Mouse (Mus musculus) testis, adult 2 months (tissue): ENCODE data around the gene Creg2. TPM values are rescaled to one million over a fixed set of nuclear protein-coding genes. Genes with fewer than 3 reads are reported as not detected.
"Not testable (repeated sequence)": the region's sequence is repeated elsewhere in the genome, so short reads cannot be mapped to it uniquely, and the experiment has no call there.

ENCODE experiments used
- H3K27ac ChIP-seq: fragments of 200-500 bp; 2 replicates; pipeline ENCODE4 v1.5.1; 2012; ENCODE audit warnings: low read depth, low read length; ENCODE audit not compliant: control insufficient read depth, insufficient read depth
- H3K27me3 ChIP-seq: fragments of 200-500 bp; 2 replicates; pipeline ENCODE4 v1.6.1; 2012; ENCODE audit warnings: mild to moderate bottlenecking, low read length, moderate library complexity; ENCODE audit not compliant: control insufficient read depth, insufficient read depth
- H3K36me3 ChIP-seq: fragments of 200-500 bp; 2 replicates; pipeline ENCODE4 v1.6.1; 2012; ENCODE audit warnings: mild to moderate bottlenecking, low read length; ENCODE audit not compliant: control insufficient read depth, insufficient read depth
- H3K4me1 ChIP-seq: fragments of 200-500 bp; 2 replicates; pipeline ENCODE4 v1.6.1; 2012; ENCODE audit warnings: low read length; ENCODE audit not compliant: control insufficient read depth, insufficient read depth
- H3K4me3 ChIP-seq: fragments of 200-500 bp; 2 replicates; pipeline ENCODE4 v1.5.1; 2012; ENCODE audit warnings: low read depth, mild to moderate bottlenecking, low read length, moderate library complexity, mixed read lengths; ENCODE audit not compliant: control insufficient read depth
- CTCF ChIP-seq: fragments of 200-500 bp; IDR thresholded peaks from 2 replicates; pipeline ENCODE4 v1.5.1; 2012; ENCODE audit warnings: low read depth, mild to moderate bottlenecking, inconsistent platforms, low read length, moderate library complexity; ENCODE audit not compliant: control insufficient read depth, insufficient read depth, insufficient replicate concordance
- POLR2A ChIP-seq: fragments of 200-500 bp; IDR thresholded peaks from 2 replicates; pipeline ENCODE4 v1.6.1; 2012; ENCODE audit warnings: low read depth, mild to moderate bottlenecking, inconsistent platforms, low read length, moderate library complexity; ENCODE audit not compliant: control insufficient read depth
- polyA plus RNA-seq: library from polyadenylated mRNA; depleted of rRNA; stranded (reverse); fragments of >200 nt; gene quantifications from 2 replicates; pipeline ENCODE4 v1.2.3, GENCODE M21; 2012

Gene Creg2
- polyA plus RNA-seq, 1 experiment: 0.23 TPM

GRCm38 (mm10) chr1:39615526-39615925 lies 35.7 kb downstream of the Creg2 start:
- no peaks in the 10 kb centered on the region for H3K27me3 ChIP-seq
- no peaks in the 10 kb centered on the region for H3K36me3 ChIP-seq
- no peak overlapping the region for H3K4me3 ChIP-seq
- TF ChIP-seq POLR2A (no peak), CTCF (no peak)
- H3K4me1 ChIP-seq: peaks cover 3% of the 10 kb centered on the region
- H3K27ac ChIP-seq: no peak overlapping the region

GRCm38 (mm10) chr1:39614462-39615279 lies 36.6 kb downstream of the Creg2 start:
- TF ChIP-seq POLR2A: no peak
- 0 out of 2 replicates have a peak, but pooled peaks have one; percentile 13 for TF ChIP-seq CTCF
- Histone ChIP-seq H3K27me3 (no peaks in the 10 kb centered on the region), H3K27ac (no peak overlapping the region), H3K4me1 (peaks cover 3% of the 10 kb centered on the region), H3K4me3 (peak overlapping the region; percentile 53), H3K36me3 (no peaks in the 10 kb centered on the region)

GRCm38 (mm10) chr1:39613061-39613460 lies 38.2 kb downstream of the Creg2 start:
- Histone ChIP-seq H3K4me3 (no peak overlapping the region), H3K36me3 (no peaks in the 10 kb centered on the region), H3K4me1 (peaks cover 3% of the 10 kb centered on the region), H3K27me3 (no peaks in the 10 kb centered on the region), H3K27ac (no peak overlapping the region)
- TF ChIP-seq CTCF: no peak
- TF ChIP-seq POLR2A: no peak

- no peaks in the 10 kb centered on the region for H3K27me3 ChIP-seq
- no peak for TF ChIP-seq CTCF
- TF ChIP-seq POLR2A: no peak
- H3K4me3 ChIP-seq: no peak overlapping the region
- peaks cover 3% of the 10 kb centered on the region for H3K4me1 ChIP-seq
- H3K36me3 ChIP-seq: no peaks in the 10 kb centered on the region
- H3K27ac ChIP-seq: no peak overlapping the region
Observed at GRCm38 (mm10) chr1:39612491-39612890, 38.8 kb downstream of the Creg2 start.

GRCm38 (mm10) chr1:39608534-39608933 lies 42.7 kb downstream of the Creg2 start:
- TF ChIP-seq POLR2A: no peak
- TF ChIP-seq CTCF: no peak
- Histone ChIP-seq H3K4me3 (no peak overlapping the region), H3K27me3 (no peaks in the 10 kb centered on the region), H3K4me1 (no peaks in the 10 kb centered on the region), H3K27ac (no peak overlapping the region), H3K36me3 (no peaks in the 10 kb centered on the region)

GRCm38 (mm10) chr1:39602477-39602876 lies 48.8 kb downstream of the Creg2 start:
- H3K36me3 ChIP-seq: no peaks in the 10 kb centered on the region
- no peak overlapping the region for H3K27ac ChIP-seq
- no peaks in the 10 kb centered on the region for H3K27me3 ChIP-seq
- H3K4me3 ChIP-seq: no peak overlapping the region
- TF ChIP-seq CTCF (no peak), POLR2A (no peak)
- H3K4me1 ChIP-seq: no peaks in the 10 kb centered on the region

- no peaks in the 10 kb centered on the region for H3K36me3 ChIP-seq
- no peak overlapping the region for H3K27ac ChIP-seq
- TF ChIP-seq CTCF (no peak), POLR2A (no peak)
- no peak overlapping the region for H3K4me3 ChIP-seq
- H3K27me3 ChIP-seq: no peaks in the 10 kb centered on the region
- no peaks in the 10 kb centered on the region for H3K4me1 ChIP-seq
Observed at GRCm38 (mm10) chr1:39598726-39599125, 52.5 kb downstream of the Creg2 start.

GRCm38 (mm10) chr1:39597135-39597534 lies 54.1 kb downstream of the Creg2 start:
- not testable (repeated sequence) for H3K4me3 ChIP-seq, H3K27me3 ChIP-seq, H3K4me1 ChIP-seq, H3K36me3 ChIP-seq, H3K27ac ChIP-seq
